Mouse (Mus musculus): ENCODE measurements around the gene Exog.

GRCm38 (mm10) chr9:119474717-119475611 is 30.2 kb downstream of the Exog start:
- no peak for TF ChIP-seq TAL1 (IDR thresholded peaks at IDR 0.05; ENCODE audit: low read length)
- TF ChIP-seq GATA1 (IDR thresholded peaks at IDR 0.05; ENCODE audit: low read length): no peak

All from erythroblast, embryonic 14.5 days (primary cell).